Mouse (Mus musculus): ENCODE measurements at regions not wholly inside any gene's neighbourhood (a gene's known extent, or its start where the extent isn't known, plus 50 kb on each side); places are given as distances from the start of the nearest gene placed in this dataset.

GRCm38 (mm10) chr6:59103936-59104335 is 79.6 kb upstream of the Fam13a start:
- no peak for TF ChIP-seq CTCF (IDR thresholded peaks at IDR 0.05; ENCODE audit: extremely low read depth, insufficient read length, insufficient replicate concordance, low read depth, low read length)
- no peak for TF ChIP-seq POLR2A (IDR thresholded peaks at IDR 0.05; ENCODE audit: low read depth, low read length)
